Mouse (Mus musculus) embryo, embryonic 11 days (tissue): ENCODE data around the gene Mcur1.

Source experiments
- DNase-seq: peaks from one replicate; pipeline ENCODE4 v3.0.0-alpha.2; 2015

The Mcur1 gene

DNA sequence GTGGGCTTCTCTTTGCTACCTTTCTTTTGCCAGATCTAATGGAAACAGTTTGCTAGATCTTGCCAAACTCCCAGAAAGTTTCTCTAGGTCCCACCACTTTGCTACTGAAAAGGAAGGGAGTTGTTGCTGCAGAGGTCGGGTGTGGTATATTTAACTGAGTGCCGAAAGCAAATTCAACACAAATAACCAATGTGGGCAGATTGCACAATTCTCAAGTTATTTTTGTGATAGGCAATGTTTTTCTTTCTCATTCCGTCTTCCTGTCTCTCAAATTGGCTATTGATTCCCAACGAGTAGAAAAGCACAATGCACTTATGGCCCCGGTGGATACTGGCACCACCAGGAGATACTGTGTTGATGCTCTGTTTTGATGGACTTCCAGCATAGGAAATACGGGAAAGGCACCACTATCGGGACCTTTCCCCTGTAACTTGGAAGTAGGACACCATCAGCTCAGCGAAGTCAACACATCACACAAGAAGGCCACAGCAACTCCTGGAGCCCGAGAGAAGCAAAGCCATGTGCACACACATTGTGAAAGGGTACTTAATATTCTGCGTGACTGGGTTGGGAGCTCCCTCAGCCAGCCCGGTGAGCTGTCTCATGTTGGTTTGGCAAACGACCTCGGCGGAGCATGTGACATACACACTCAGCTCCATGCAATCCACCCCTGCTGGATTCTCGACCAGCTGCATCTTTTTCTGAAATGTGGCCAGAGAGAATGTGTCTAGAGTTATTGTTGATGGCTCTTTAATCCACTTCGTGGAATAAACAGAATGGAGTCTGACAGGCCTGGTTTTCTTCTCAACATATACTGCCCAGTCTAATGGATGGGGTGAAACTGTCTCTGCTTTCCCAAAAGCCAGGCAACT lies 35.3 kb downstream of the Mcur1 start:
- DNase-seq, result no peak

- DNase-seq, result no peak
Observed at GRCm38 (mm10) chr13:43523906-43524480, 36.0 kb downstream of the Mcur1 start.

GRCm38 (mm10) chr13:43521940-43522339 lies 38.1 kb downstream of the Mcur1 start:
- DNase-seq, result no peak

GRCm38 (mm10) chr13:43519251-43519650 lies 40.7 kb downstream of the Mcur1 start:
- DNase-seq, result no peak

DNA sequence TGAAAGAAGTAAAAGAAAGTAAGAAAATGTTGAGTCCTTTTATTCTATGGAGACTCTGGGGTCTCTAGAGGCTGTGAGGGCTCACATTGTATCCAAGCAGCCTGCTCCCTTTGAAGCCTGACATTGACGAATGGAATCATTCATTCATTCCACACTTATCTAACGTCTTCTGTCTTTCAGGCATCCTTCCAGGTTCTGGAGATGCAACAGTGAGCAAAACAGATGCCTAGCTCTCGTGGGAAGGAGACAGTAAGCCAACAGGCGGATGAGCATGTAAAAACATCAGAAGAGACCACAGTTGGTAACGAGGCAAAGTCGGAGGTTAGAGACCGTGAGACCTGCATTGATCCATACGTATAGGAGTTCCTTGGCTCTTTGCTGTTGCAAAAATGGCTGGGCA lies 42.6 kb downstream of the Mcur1 start:
- no peak for DNase-seq

GRCm38 (mm10) chr13:43516931-43517330 lies 43.1 kb downstream of the Mcur1 start:
- DNase-seq, result no peak

GRCm38 (mm10) chr13:43516119-43516518 lies 43.9 kb downstream of the Mcur1 start:
- DNase-seq, result no peak

DNA sequence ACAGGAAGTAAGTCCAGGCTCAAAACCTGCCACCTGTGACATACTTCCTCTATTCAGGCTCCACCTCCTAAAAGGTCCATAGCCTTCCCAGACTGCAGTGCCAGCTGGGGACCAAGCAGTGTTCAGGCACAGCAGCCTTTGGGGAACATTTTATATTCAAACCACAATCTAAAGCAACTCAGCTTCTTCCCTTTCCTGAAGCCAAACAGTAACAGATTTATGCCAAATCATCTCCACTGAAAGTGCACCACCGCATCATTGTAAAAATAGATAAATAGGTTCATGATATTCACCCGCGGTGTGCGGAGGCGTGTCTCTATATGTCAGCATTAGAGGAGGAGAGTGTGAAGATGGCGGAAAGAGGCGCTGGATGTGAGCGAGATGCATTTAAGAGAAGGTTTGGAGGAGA lies 45.0 kb downstream of the Mcur1 start:
- no peak for DNase-seq

GRCm38 (mm10) chr13:43512736-43513135 lies 47.3 kb downstream of the Mcur1 start:
- DNase-seq, result no peak

DNA sequence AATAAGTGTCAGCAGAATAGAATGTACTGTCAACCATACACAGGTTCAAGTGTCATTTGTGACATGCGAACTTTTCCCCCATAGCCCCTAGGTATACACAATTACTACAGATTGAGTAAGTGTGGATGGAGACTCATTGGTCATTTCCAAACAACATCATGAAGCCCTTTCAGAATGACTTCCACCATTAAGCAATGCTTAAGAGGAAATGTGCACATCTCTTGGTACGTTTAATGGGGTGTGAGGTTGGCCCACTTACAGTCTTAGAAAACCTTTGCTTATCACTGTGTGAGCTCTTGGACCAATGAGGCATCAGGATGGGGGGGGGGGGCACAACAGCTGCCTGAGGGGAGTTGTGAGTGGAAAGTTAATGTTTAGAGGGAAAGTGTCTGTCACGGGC lies 54.2 kb downstream of the Mcur1 start:
- no peak for DNase-seq

- DNase-seq, result peak; percentile 82
Observed at GRCm38 (mm10) chr13:43503395-43503850, 56.6 kb downstream of the Mcur1 start.

- no peak for DNase-seq
Observed at GRCm38 (mm10) chr13:43501601-43502000, 58.4 kb downstream of the Mcur1 start.

DNA sequence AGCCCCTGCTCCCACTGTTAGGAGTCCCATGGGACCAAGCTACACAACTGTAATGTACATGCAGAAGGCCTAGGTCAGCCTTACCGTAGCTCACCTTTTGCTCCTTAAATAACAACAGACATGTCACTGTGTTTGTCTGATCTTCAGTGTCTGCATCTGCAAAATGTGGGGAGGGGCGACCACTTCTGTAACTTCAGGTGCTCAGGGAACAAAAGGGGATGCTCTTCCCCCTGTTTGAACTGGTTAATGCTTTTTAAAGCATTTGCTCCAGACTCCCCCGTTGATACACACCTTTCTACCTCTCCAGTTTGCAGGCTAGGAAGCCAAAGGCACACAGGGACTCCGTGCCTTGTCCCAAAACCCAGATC lies 59.5 kb downstream of the Mcur1 start:
- DNase-seq, result no peak

DNA sequence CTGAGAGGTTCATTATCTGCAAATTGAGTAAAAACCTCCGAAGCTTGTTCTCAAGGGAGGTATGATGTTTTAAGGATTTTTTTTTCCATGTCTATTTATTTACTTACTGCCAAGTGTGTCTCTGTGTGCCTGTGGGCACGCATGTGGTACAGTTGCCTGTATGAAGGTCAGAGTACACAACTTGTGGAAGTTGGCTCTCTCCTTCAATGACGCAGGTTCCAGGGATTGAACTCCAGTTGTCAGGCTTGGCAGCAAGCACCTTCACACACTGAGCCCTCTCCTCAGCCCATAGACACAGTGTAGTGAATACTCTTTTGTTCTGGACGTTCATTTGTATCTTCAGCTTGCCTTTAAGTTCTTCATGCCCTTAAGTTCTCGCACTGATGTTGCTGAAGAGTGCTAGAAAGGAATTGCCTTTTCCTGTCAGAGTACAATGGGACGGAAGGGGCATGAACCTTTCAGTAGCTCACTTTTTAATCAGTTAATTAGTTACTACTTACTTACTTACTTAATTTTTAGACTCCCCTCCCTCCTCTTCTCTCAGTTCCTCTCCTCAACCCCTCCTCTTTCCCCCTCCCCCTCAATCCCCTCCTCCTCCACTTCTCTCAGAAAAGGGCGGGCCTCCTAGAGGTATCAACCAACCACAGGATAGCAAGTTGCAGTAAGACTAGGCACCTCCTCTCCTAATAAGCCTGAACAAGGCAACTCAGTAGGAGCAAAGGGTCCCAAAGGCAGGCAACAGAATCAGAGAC lies 60.1 kb downstream of the Mcur1 start:
- DNase-seq, result no peak

DNA sequence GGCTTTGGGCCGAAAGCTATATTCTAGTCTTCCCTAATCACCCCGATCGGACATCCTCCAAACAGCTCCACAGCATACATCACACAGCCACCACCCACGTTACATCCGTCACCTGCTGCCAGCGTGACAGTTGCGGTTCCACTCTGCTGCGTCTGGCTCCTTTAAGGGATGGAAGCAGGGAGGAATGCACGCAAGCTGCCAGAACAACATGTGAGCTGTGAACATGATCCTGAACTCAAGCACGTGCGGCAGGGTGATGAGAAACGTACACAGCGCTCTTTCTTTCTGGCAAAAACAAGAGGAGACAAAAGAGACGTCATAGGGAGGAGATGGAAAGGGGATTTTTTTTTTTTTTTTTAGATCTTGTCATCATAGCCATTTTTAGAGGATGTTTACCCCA lies 61.1 kb downstream of the Mcur1 start:
- DNase-seq, result peak; percentile 10

- DNase-seq, result no peak
Observed at GRCm38 (mm10) chr13:43497769-43498168, 62.2 kb downstream of the Mcur1 start.

GRCm38 (mm10) chr13:43496660-43497059 lies 63.3 kb downstream of the Mcur1 start:
- DNase-seq, result peak; percentile 47

DNA sequence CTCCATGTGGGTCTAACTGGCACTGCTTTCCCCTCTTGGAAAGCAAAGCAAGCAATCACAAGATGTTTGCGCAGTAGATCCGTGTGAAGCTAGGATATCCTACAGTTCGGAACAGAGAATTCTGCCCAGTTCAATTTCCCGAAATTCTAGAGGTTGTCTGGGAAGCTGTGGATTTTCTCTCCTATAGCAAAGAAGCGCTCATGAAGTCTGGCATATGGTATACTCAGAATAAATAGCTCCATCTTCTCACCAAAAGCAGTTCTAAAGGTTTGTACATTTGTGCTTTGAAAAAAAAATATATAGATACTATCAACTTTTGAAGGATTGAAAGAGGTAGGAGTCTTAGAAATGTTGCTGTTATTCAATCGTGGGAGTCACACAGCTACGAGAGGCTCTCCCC lies 64.3 kb downstream of the Mcur1 start:
- no peak for DNase-seq

GRCm38 (mm10) chr13:43493725-43494124 lies 66.3 kb downstream of the Mcur1 start:
- no peak for DNase-seq

DNA sequence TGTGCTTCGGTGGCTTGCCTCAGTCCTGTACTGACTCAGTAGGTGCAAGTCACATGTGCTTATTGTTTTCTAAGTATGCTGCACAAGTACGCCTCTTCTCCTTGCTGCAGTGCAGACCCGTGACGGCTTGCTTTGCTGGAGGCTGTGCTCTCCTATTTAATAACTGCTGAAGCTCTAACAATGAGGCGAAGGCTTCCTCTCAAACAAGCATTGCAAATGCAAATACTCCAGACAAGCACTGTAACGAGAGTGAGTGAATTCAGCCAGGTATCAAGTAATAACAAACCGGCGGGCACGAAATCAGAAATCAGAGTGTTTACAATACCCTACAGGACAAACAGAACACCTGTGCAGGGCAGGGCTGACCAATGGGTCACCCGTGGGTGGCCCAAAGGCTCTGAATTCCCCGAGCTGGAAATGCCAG lies 66.9 kb downstream of the Mcur1 start:
- DNase-seq, result no peak
